Mouse (Mus musculus) CH12.LX (cell line): ENCODE results near the gene Gm3435. TPM values are rescaled to one million over a fixed set of nuclear protein-coding genes. Genes with fewer than 3 reads are reported as not detected.

Source experiments
- DNase-seq: peaks from one replicate; pipeline ENCODE4 v3.0.0-alpha.2; 2013; ENCODE audit errors: extremely low read depth
- H3K27ac ChIP-seq: 2 replicates; pipeline ENCODE4 v1.5.1; 2012; ENCODE audit warnings: low read depth, mild to moderate bottlenecking, control low read depth, moderate library complexity; ENCODE audit not compliant: insufficient read depth
- H3K27me3 ChIP-seq: replicated peaks from 2 replicates; pipeline ENCODE3; 2012; ENCODE audit warnings: inconsistent platforms
- H3K36me3 ChIP-seq, 2 experiments: replicated peaks in 1 of 2; 2 replicates each; pipeline versions ENCODE3 to v1.6.1; 2012; ENCODE audit warnings: inconsistent platforms in 1 of 2, low read length in 1 of 2, mild to moderate bottlenecking in 1 of 2, mixed read lengths in 1 of 2, moderate library complexity in 1 of 2; ENCODE audit not compliant: control insufficient read depth in 1 of 2, insufficient read depth in 1 of 2
- H3K4me1 ChIP-seq, 2 experiments: 2 replicates each; pipeline ENCODE4 v1.6.1; 2012; ENCODE audit warnings: inconsistent platforms in 1 of 2, moderate library complexity in 1 of 2; ENCODE audit not compliant: insufficient read depth in 2 of 2, control insufficient read depth in 1 of 2
- H3K4me2 ChIP-seq: 2 replicates; pipeline ENCODE4 v1.6.1; 2012; ENCODE audit warnings: low read depth, mild to moderate bottlenecking, control low read depth; ENCODE audit not compliant: poor library complexity, insufficient read depth, severe bottlenecking
- H3K4me3 ChIP-seq, 3 experiments: fragments of 150-350 bp in 1 of 3; sonication (generic) in 1 of 3; replicated peaks in 1 of 3; 2 replicates each; pipeline versions ENCODE3 to v1.5.1; 2011 to 2012; ENCODE audit warnings: low read depth in 2 of 3, low read length in 2 of 3, mild to moderate bottlenecking in 2 of 3, moderate library complexity in 2 of 3, control low read depth in 1 of 3, improper control_type of control experiment in 1 of 3, inconsistent platforms in 1 of 3, mixed read lengths in 1 of 3; ENCODE audit not compliant: poor library complexity in 1 of 3
- H3K79me2 ChIP-seq: replicated peaks from 2 replicates; pipeline ENCODE4 v1.6.1; 2012; ENCODE audit warnings: mild to moderate bottlenecking, moderate library complexity; ENCODE audit not compliant: control insufficient read depth, poor library complexity, insufficient read depth, severe bottlenecking; ENCODE audit errors: extremely low read depth
- H3K9ac ChIP-seq: 2 replicates; pipeline ENCODE4 v1.6.1; 2012; ENCODE audit warnings: low read depth, mild to moderate bottlenecking, control low read depth, moderate library complexity; ENCODE audit not compliant: insufficient read depth
- H3K9me3 ChIP-seq: replicated peaks from 2 replicates; pipeline ENCODE3; 2012; ENCODE audit warnings: low read length, inconsistent platforms, mixed read lengths
- BHLHE40 ChIP-seq: IDR thresholded peaks from 2 replicates; pipeline ENCODE4 v1.6.1; 2011; ENCODE audit warnings: mild to moderate bottlenecking, low read depth, low read length, improper control_type of control experiment
- CHD2 ChIP-seq: IDR thresholded peaks from 2 replicates; pipeline ENCODE4 v1.6.1; 2011; ENCODE audit warnings: low read length, improper control_type of control experiment
- CTCF ChIP-seq, 2 experiments: IDR thresholded peaks in 1 of 2; conservative IDR thresholded peaks in 1 of 2; 2 replicates each; pipeline ENCODE4 v1.5.1; 2011 to 2012; ENCODE audit warnings: low read depth in 2 of 2, low read length in 2 of 2, improper control_type of control experiment in 1 of 2, inconsistent platforms in 1 of 2, mild to moderate bottlenecking in 1 of 2, moderate library complexity in 1 of 2
- EP300 ChIP-seq: IDR thresholded peaks from 2 replicates; pipeline ENCODE4 v1.6.1; 2011; ENCODE audit warnings: low read length, improper control_type of control experiment
- ETS1 ChIP-seq: conservative IDR thresholded peaks from 2 replicates; pipeline ENCODE4 v1.6.1; 2012; ENCODE audit warnings: low read depth, mild to moderate bottlenecking, inconsistent platforms, low read length, improper control_type of control experiment, moderate library complexity
- GABPA ChIP-seq: IDR thresholded peaks from 2 replicates; pipeline ENCODE4 v1.6.1; 2012; ENCODE audit warnings: low read depth, low read length, improper control_type of control experiment, inconsistent platforms; ENCODE audit not compliant: insufficient replicate concordance
- HCFC1 ChIP-seq: IDR thresholded peaks from 2 replicates; pipeline ENCODE4 v1.6.1; 2012; ENCODE audit warnings: low read depth, mild to moderate bottlenecking, inconsistent platforms, low read length, improper control_type of control experiment
- JUND ChIP-seq: conservative IDR thresholded peaks from 2 replicates; pipeline ENCODE4 v1.6.1; 2011; ENCODE audit warnings: low read depth, low read length, improper control_type of control experiment
- KAT2A ChIP-seq: IDR thresholded peaks from 2 replicates; pipeline ENCODE4 v1.6.1; 2012; ENCODE audit warnings: low read length, improper control_type of control experiment, inconsistent platforms; ENCODE audit not compliant: insufficient replicate concordance
- MAFK ChIP-seq: IDR thresholded peaks from 2 replicates; pipeline ENCODE4 v1.6.1; 2011; ENCODE audit warnings: low read length, improper control_type of control experiment; ENCODE audit not compliant: insufficient replicate concordance
- MAX ChIP-seq: IDR thresholded peaks from 2 replicates; pipeline ENCODE4 v1.6.1; 2011; ENCODE audit warnings: low read length, improper control_type of control experiment
- MEF2A ChIP-seq: IDR thresholded peaks from 2 replicates; pipeline ENCODE4 v1.6.1; 2014; ENCODE audit warnings: low read depth, mild to moderate bottlenecking, inconsistent platforms, low read length, improper control_type of control experiment, borderline replicate concordance
- MXI1 ChIP-seq: IDR thresholded peaks from 2 replicates; pipeline ENCODE4 v1.6.1; 2011; ENCODE audit warnings: mild to moderate bottlenecking, low read depth, low read length, improper control_type of control experiment
- MYC ChIP-seq: IDR thresholded peaks from 2 replicates; pipeline ENCODE4 v1.6.1; 2011; ENCODE audit warnings: low read depth, mild to moderate bottlenecking, improper control_type of control experiment, low read length
- NELFE ChIP-seq: IDR thresholded peaks from 2 replicates; pipeline ENCODE4 v1.6.1; 2011; ENCODE audit warnings: low read depth, low read length, improper control_type of control experiment
- NRF1 ChIP-seq: IDR thresholded peaks from 2 replicates; pipeline ENCODE4 v1.6.1; 2014; ENCODE audit warnings: low read depth, mild to moderate bottlenecking, inconsistent platforms, low read length, improper control_type of control experiment, moderate library complexity
- PAX5 ChIP-seq: IDR thresholded peaks from 2 replicates; pipeline ENCODE4 v1.6.1; 2012; ENCODE audit warnings: low read length, inconsistent platforms, mixed read lengths
- POLR2A ChIP-seq: IDR thresholded peaks from 2 replicates; pipeline ENCODE4 v1.6.1; 2011; ENCODE audit warnings: low read depth, mild to moderate bottlenecking, improper control_type of control experiment, low read length
- POLR2AphosphoS2 ChIP-seq: IDR thresholded peaks from 2 replicates; pipeline ENCODE4 v1.6.1; 2011; ENCODE audit warnings: low read depth, low read length, improper control_type of control experiment
- RAD21 ChIP-seq: IDR thresholded peaks from 2 replicates; pipeline ENCODE4 v1.6.1; 2011; ENCODE audit warnings: low read depth, mild to moderate bottlenecking, low read length, improper control_type of control experiment, moderate library complexity
- SIN3A ChIP-seq: IDR thresholded peaks from 2 replicates; pipeline ENCODE4 v1.6.1; 2012; ENCODE audit warnings: low read length, improper control_type of control experiment, inconsistent platforms
- TCF12 ChIP-seq: IDR thresholded peaks from 2 replicates; pipeline ENCODE4 v1.6.1; 2014; ENCODE audit warnings: low read depth, mild to moderate bottlenecking, inconsistent platforms, low read length, improper control_type of control experiment
- ZKSCAN1 ChIP-seq: IDR thresholded peaks from 2 replicates; pipeline ENCODE4 v1.6.1; 2012; ENCODE audit warnings: low read depth, inconsistent platforms, low read length, improper control_type of control experiment, borderline replicate concordance
- ZNF384 ChIP-seq: IDR thresholded peaks from 2 replicates; pipeline ENCODE4 v1.6.1; 2012; ENCODE audit warnings: low read depth, low read length, improper control_type of control experiment, inconsistent platforms
- dilution Hi-C: fragments of 300-500 bp; cut with MboI; formaldehyde crosslinking; loops from 2 replicates; pipeline ENCODE4 v1.14.3; 2020; ENCODE audit warnings: low sequenced_read_pairs; ENCODE audit not compliant: extremely low pct_unique_long_range_greater_than_20kb, extremely low pct_ligation_motif_present
- in situ Hi-C: fragments of 300-500 bp; cut with MboI; formaldehyde crosslinking; loops from 3 replicates; pipeline ENCODE4 v1.14.3; 2019; ENCODE audit warnings: low sequenced_read_pairs, low pct_ligation_motif_present, low pct_unique_long_range_greater_than_20kb, mixed read lengths
- polyA plus RNA-seq: library from polyadenylated mRNA; unstranded; fragments of >175 nt; gene quantifications from 2 replicates; pipeline ENCODE4 v1.2.1, GENCODE M21; 2012; ENCODE audit warnings: low read depth; ENCODE audit not compliant: insufficient read length
- total RNA-seq, 2 experiments: library from RNA; depleted of rRNA; stranded (reverse); fragments of 300-350 nt in 1 of 2; fragments of >200 nt in 1 of 2; gene quantifications; 2 replicates each; pipeline ENCODE4 v1.2.3; 2012 to 2014

Gm3435 gene
- total and polyA plus RNA-seq, 3 experiments, result 2.3 to 9.4 (median 4.3) TPM

GRCm38 (mm10) chr17:15058161-15058591, 48.2 kb downstream of the Gm3435 start:
- H3K27ac ChIP-seq, result no peak overlapping the region
- DNase-seq, result no peak
- TF ChIP-seq JUND, result no peak
- TF ChIP-seq ZNF384, result no peak
- no peak for TF ChIP-seq RAD21
- no peak for TF ChIP-seq MYC
- no peak for TF ChIP-seq MAFK
- no peak for TF ChIP-seq NELFE
- TF ChIP-seq CTCF (conservative IDR thresholded peaks at IDR 0.05 in 1 of 2, IDR thresholded peaks at IDR 0.05 in 1 of 2; ENCODE audit: low read depth in 2 of 2, low read length in 2 of 2), result no peak
- no peak for TF ChIP-seq POLR2AphosphoS2
- TF ChIP-seq PAX5, result no peak
- no peak for TF ChIP-seq HCFC1
- TF ChIP-seq, all 38 proteins: peak for 0
- dilution Hi-C loops, result no loop called here
- in situ Hi-C loops, result no loop called here
- no peaks in the 10 kb centered on the region for H3K4me1 ChIP-seq
- H3K4me3 ChIP-seq, result no peak overlapping the region
- peaks cover 77 to 80% of the 10 kb centered on the region in 2 experiments for H3K36me3 ChIP-seq
- no peaks in the 10 kb centered on the region for H3K79me2 ChIP-seq
- no peak overlapping the region for H3K4me2 ChIP-seq
- no peak overlapping the region for H3K9ac ChIP-seq
- H3K9me3 ChIP-seq, result no peaks in the 10 kb centered on the region
- no peaks in the 10 kb centered on the region for H3K27me3 ChIP-seq

DNA sequence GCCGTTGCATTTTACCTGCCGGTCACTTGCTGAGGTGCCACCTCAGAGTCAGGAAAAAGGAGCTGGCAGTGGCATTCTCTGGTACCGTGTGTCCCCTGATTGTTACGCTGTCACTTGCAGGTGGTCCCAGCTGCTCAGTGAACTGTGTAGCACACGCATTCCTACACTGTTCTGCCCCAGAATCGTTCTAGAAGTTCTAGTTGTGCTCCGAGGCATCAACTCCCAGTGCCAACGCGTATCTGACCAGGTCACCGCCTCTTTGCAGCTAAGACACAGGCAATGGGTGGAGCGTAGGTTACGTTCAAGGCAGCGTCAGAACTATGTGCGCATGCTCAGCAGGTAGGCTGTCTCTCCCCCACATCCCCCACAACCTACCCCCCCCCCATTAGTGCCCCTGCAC, 49.7 kb downstream of the Gm3435 start:
- TF ChIP-seq PAX5, result no peak
- no peak for TF ChIP-seq POLR2A
- TF ChIP-seq BHLHE40, result no peak
- TF ChIP-seq ETS1, result no peak
- TF ChIP-seq MEF2A, result no peak
- Histone ChIP-seq H3K4me1 (no peaks in the 10 kb centered on the region), H3K79me2 (no peaks in the 10 kb centered on the region), H3K36me3 (peaks cover 83 to 93% of the 10 kb centered on the region in 2 experiments), H3K27me3 (no peaks in the 10 kb centered on the region), H3K9ac (no peak overlapping the region), H3K27ac (no peak overlapping the region), H3K9me3 (no peaks in the 10 kb centered on the region), H3K4me3 (no peak overlapping the region), H3K4me2 (no peak overlapping the region)
- no peak for DNase-seq
- dilution Hi-C loops, result no loop called here
- in situ Hi-C loops, result no loop called here

DNA sequence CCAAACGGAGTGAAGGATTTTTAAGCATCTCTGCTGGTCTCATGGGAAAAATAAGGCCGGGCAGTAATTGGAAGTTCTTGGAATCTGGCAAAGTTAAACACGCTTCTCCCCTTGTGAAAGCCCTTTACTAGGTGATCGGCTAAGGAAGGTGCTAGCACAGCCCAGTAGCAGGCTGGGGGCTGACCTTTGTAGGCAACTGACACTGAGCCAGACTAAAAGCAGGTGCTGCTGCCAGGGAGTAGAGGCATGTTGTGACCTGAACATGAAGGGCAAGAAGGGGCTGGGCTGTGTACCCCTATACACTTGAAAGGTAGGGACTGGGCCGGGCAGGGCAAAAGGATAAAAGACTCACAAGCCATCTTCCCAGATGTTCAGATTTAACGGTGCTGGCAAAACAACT, 50.4 kb downstream of the Gm3435 start:
- peaks cover 80 to 97% of the 10 kb centered on the region in 2 experiments for H3K36me3 ChIP-seq
- dilution Hi-C loops (no loop called here), in situ Hi-C loops (no loop called here)
- H3K4me1 ChIP-seq, result no peaks in the 10 kb centered on the region
- no peak for DNase-seq
- no peak overlapping the region for H3K4me3 ChIP-seq
- H3K79me2 ChIP-seq, result no peaks in the 10 kb centered on the region
- no peaks in the 10 kb centered on the region for H3K9me3 ChIP-seq
- no peak overlapping the region for H3K9ac ChIP-seq
- H3K4me2 ChIP-seq, result no peak overlapping the region
- no peaks in the 10 kb centered on the region for H3K27me3 ChIP-seq
- no peak overlapping the region for H3K27ac ChIP-seq
- no peak for TF ChIP-seq CHD2
- no peak for TF ChIP-seq NELFE
- TF ChIP-seq HCFC1, result no peak
- TF ChIP-seq ZKSCAN1, result no peak
- no peak for TF ChIP-seq NRF1
- no peak for TF ChIP-seq KAT2A
- no peak for TF ChIP-seq MXI1
- no peak for TF ChIP-seq MAX
- TF ChIP-seq MYC, result no peak
- no peak for TF ChIP-seq CTCF (conservative IDR thresholded peaks at IDR 0.05 in 1 of 2, IDR thresholded peaks at IDR 0.05 in 1 of 2; ENCODE audit: low read depth in 2 of 2, low read length in 2 of 2)
- TF ChIP-seq TCF12, result no peak
- TF ChIP-seq GABPA, result no peak
- no peak for TF ChIP-seq SIN3A
- TF ChIP-seq POLR2A, result no peak
- TF ChIP-seq EP300, result no peak
